Mouse (Mus musculus): ENCODE results near the gene Dpt. TPM values are rescaled to one million over a fixed set of nuclear protein-coding genes. Genes with fewer than 3 reads are reported as not detected.
"Not testable (repeated sequence)": the region's sequence is repeated elsewhere in the genome, so short reads cannot be mapped to it uniquely, and the experiment has no call there.

The Dpt gene
- polyA plus RNA-seq (2015; fragmentation: Nextera tagmentation; extraction: Ambion mirVana), result 8.2 and 8.3 TPM in 2 replicates

DNA sequence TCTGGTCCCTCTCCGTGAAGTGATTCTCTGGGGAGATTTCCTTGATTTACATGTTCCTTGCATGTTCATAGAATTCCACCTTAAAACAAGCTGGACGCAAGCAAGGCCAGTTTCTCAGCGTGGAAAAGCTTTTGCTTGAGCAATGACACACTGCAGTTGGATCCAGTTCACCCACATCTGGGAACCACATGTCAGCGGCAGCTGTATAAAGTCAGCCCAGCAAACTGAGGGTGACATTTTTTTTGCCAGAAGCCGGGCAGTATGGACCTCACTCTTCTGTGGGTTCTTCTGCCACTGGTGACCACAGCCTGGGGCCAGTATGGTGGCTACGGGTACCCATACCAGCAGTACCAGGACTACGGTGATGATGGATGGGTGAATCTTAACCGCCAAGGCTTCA, at the start of gene Dpt:
Dpt (plus strand) TSS at position 174 of the 400 bp plus-strand sequence.
- DNase-seq (ENCODE audit: low spot score), result no peak

GRCm38 (mm10) chr1:164753736-164754135, 42.7 kb upstream of the Dpt start:
- no peak for DNase-seq (ENCODE audit: low spot score)

- DNase-seq (ENCODE audit: low spot score), result no peak
Measured at GRCm38 (mm10) chr1:164755671-164756070, 40.8 kb upstream of the Dpt start.

- no peak for DNase-seq (ENCODE audit: low spot score)
Measured at GRCm38 (mm10) chr1:164756951-164757350, 39.5 kb upstream of the Dpt start.

GRCm38 (mm10) chr1:164758401-164758800, 38.0 kb upstream of the Dpt start:
- no peak for DNase-seq (ENCODE audit: low spot score)

DNA sequence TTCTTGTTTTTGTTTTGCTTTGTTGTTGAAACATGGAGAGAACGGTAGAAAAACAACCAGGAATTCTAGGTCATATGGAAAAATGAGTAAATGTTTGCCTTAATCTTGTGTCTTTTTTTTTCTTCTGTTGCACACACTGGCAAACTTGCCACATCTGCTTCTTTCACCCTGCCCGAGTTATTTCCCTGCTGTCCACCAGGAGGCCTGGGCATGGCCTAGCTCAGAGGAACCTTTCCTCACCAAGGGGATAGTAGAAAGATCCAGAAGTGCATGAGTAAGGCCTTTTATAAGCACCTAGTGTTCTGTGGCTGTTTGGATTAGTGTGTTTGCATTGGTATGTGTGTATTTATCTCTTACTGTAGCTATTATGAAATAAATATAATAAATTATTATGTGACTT, 34.2 kb upstream of the Dpt start:
- no peak for DNase-seq (ENCODE audit: low spot score)

GRCm38 (mm10) chr1:164766646-164767045, 29.8 kb upstream of the Dpt start:
- no peak for DNase-seq (ENCODE audit: low spot score)

DNA sequence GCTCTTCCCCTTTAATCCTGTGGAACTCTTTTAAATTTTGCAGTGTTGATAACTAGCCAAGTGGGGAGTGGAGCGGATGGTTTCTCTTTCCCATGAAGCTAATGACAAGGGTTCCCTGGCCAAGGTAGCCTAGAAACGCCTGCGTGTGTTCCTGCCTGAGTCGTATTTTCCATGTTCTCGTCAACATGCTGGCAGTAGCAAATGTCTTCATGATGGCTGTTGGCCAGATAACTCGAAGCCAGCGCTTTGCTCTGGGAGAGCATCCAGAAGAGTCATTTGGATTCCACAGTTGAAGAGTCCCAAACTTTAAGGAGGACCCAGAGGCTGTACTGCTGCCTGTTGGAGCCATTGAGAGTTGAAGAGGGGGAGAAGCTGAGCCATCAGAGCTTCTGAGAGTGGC, 25.8 kb upstream of the Dpt start:
- no peak for DNase-seq (ENCODE audit: low spot score)

DNA sequence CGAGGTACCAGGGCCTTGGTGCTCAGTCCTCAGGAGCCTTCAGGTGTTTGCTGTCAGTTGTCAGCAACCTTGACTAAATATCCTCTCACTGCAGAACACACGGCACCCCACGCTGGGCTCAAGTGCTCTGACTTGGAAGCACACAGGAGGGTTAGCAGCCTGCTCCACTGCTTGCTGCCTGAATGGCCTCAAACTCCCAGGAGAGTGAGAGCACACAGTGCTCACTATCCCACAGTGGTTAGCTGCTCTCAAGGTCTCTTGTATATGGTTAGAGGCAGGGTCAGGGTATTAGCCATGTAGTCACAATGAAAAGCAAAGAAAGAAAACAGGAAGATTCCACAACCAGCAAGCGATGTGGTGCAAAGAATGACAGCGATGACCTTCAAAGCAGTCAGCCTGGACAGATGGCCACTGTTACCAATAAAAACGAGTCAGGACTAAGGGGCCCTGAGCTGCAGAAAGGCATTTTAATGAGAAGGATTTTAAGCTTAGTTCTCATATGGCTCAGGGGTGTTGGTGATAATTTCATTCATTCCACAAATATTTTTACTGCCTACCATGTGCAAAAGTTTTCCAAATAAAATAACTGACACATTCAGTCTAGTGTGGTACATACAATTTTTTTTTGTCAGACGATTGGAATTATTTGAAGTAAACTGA, 15.5 kb upstream of the Dpt start:
- no peak for DNase-seq (ENCODE audit: low spot score)

- DNase-seq (ENCODE audit: low spot score), result no peak
Measured at GRCm38 (mm10) chr1:164786165-164786564, 10.3 kb upstream of the Dpt start.

GRCm38 (mm10) chr1:164787771-164788170, 8.7 kb upstream of the Dpt start:
- no peak for DNase-seq (ENCODE audit: low spot score)

DNA sequence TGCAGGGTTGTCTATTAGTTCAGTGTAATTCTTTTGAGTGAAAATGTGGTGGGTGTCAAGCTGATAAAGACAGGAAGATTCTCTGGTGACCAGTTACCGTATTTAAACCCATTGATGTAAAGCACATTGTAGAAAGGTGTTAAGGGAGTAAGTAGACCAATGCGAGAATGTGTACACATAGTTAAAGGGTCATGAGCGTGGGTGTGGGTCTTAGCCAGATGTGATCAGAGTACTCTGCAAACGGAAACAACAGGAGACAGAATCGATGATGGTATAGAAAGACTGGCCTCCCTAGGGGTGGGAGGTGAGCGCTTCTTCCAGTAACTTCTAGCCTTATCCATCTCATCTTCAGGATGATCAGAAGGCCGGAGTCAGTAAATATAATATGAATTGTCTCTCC, 8.2 kb upstream of the Dpt start:
- no peak for DNase-seq (ENCODE audit: low spot score)

- DNase-seq (ENCODE audit: low spot score), result not testable (repeated sequence)
Measured at GRCm38 (mm10) chr1:164790296-164790695, 6.1 kb upstream of the Dpt start.

DNA sequence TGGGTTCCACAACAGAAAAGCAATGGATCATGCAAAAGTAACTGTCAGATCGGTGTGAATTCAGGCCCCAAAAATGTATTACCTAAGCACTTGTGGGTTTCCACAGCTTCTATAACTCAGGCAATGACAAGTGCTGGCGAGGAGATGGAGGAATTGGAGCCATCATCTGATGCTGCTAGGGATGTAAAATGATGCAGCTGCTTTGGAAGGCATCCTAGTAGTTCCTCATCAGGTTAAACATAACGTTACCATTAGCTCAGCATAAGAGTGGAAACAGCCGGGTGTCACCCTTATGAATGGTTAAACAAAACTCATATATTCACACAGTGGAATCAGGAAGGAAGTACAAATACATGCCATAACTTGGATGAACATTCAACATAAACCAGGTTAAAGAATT, 3.4 kb upstream of the Dpt start:
- no peak for DNase-seq (ENCODE audit: low spot score)

- DNase-seq (ENCODE audit: low spot score), result no peak
Measured at GRCm38 (mm10) chr1:164797746-164798285, 1.4 kb downstream of the Dpt start.

- DNase-seq (ENCODE audit: low spot score), result no peak
Measured at GRCm38 (mm10) chr1:164798471-164798922, 2.1 kb downstream of the Dpt start.

DNA sequence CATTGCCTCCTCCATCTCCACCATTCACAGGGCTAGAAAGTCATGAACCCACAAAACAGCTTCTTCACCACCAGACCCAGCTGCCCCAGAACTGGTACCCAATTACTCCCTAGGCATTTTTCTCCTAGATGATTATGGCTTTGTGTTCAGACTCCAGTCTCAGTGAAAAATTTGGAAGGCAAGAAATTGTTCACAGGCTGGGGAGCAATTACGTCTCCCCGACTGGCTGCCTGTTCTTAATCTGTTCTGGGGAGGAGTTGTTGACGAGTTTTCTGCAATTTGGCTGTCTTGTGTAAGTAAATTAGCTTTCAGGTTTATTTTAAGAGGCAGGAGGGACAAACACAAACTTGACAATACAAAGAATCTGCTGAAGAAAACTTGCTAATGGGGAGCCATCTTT, 2.7 kb downstream of the Dpt start:
- DNase-seq (ENCODE audit: low spot score), result no peak

GRCm38 (mm10) chr1:164804277-164804676, 7.8 kb downstream of the Dpt start:
- no peak for DNase-seq (ENCODE audit: low spot score)

DNA sequence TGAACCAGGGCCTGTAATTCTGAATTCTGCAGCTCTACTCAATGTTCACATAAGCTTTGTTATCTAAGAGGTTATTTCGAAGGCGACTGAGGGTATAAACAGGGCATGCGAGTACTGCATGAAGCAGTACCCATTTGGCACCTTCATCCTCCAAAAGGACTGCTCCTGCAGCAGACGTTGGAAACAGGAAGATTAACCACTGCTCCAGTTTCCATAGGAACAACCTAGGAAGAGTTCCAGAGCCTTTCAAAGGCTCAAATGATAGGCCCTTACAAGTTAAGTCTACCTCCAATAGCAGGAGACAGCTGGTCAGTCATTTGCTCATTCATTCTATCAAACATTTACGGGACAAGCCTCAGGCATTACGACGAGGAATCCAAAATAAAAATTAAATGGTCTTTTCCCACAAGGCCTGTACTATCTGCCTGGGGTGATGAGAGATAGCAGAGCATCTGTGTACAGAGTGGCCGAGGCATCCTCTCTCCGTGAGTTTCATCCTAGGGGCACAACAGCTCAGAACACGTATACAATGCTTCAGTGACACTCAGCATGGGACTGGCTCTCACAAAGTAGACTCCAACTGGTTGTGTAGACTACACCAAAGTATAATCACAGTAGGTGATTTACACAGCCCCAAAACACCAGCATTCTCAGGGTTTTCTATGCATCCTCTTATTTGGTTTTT, 8.4 kb downstream of the Dpt start:
- DNase-seq (ENCODE audit: low spot score), result no peak

DNA sequence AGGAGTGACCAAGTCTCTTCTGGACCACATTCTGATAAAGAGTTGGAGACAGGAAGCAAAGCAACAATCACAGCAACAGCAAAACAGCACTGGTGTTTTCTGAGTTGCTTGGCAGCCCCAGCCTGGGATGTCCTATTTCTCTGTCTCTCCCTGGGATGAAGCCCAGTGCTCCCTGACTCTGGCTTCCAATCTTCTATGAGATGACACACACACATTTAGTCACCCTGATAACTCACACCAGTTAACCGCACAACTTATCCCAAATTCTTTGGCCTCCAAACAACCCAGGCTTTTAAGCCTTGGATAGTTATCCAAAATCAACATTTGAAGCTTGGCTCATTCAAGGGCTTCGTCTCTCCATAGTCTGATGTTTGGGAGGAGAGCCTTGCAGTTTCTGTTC, 12.9 kb downstream of the Dpt start:
- no peak for DNase-seq (ENCODE audit: low spot score)

- no peak for DNase-seq (ENCODE audit: low spot score)
Measured at GRCm38 (mm10) chr1:164811296-164811695, 14.9 kb downstream of the Dpt start.

DNA sequence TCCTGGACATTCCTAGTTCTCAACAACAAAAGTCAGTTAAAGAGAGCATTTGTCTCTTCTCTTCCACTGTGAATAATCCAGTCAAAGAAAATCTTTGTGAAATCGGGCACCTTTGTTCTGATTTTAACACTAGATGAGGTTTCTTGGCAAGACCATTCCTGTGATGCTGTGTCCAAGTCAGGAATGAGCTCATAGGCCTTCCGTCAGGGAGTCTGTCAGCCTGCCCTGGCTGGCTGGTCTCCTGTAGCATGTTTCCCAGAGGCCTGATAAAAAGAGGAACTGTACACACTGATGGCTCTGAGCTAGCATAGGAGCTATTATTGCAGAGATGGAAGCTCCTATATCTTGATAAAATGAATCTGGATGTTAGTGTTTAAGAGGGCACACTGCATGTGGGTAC, 17.8 kb downstream of the Dpt start:
- DNase-seq (ENCODE audit: low spot score), result no peak

DNA sequence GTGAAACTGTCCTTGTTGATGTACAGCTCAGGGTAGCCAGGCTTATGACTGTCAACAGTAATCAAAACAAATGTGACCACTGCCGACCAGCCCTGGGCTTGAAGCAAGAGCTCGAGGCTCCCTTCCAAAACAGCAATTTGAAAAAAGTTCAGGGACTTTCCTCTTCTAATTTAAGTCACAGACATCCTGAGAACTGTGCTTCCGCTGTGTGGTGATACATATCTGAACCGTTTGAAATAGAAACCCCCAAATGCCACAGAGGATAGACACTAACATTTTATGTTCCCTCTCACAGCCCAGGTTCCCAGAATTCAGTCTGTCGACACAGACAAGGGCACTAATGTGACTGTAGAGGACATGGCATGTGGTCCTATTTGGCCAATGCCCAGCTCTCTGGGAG, 18.9 kb downstream of the Dpt start:
- peak; percentile 26 for DNase-seq (ENCODE audit: low spot score)

Data from thymus, postnatal 0 days (tissue).